Mouse (Mus musculus) neural tube, embryonic 12.5 days (tissue): ENCODE results near the gene Zdhhc11. TPM values are rescaled to one million over a fixed set of nuclear protein-coding genes. Genes with fewer than 3 reads are reported as not detected.

Source experiments
- ATAC-seq: fragments of 200-750 bp; cut with Nextera tagmentation; 2 replicates; pipeline ENCODE4 v1.8.0; 2017; ENCODE audit warnings: low read depth, mild to moderate bottlenecking, moderate TSS enrichment, moderate library complexity; ENCODE audit not compliant: low FRiP score
- H3K27ac ChIP-seq: fragments of 300-500 bp; sonication (generic); 2 replicates; pipeline ENCODE4 v1.5.1; 2016
- H3K27me3 ChIP-seq: fragments of 300-500 bp; sonication (generic); replicated peaks from 2 replicates; pipeline ENCODE4 v1.6.1; 2016; ENCODE audit warnings: mild to moderate bottlenecking
- H3K36me3 ChIP-seq: fragments of 300-500 bp; sonication (generic); 2 replicates; pipeline ENCODE4 v1.6.1; 2016; ENCODE audit warnings: mild to moderate bottlenecking
- H3K4me1 ChIP-seq: fragments of 300-500 bp; sonication (generic); 2 replicates; pipeline ENCODE4 v1.6.1; 2016
- H3K4me2 ChIP-seq: fragments of 300-500 bp; sonication (generic); replicated peaks from 2 replicates; pipeline ENCODE4 v1.6.1; 2016; ENCODE audit warnings: mild to moderate bottlenecking
- H3K4me3 ChIP-seq: fragments of 300-500 bp; sonication (generic); 2 replicates; pipeline ENCODE4 v1.5.1; 2016
- H3K9ac ChIP-seq: fragments of 300-500 bp; sonication (generic); 2 replicates; pipeline ENCODE4 v1.6.1; 2016; ENCODE audit warnings: mild to moderate bottlenecking
- H3K9me3 ChIP-seq: fragments of 300-500 bp; sonication (generic); 2 replicates; pipeline ENCODE4 v1.6.1; 2016; ENCODE audit warnings: mild to moderate bottlenecking
- WGBS: fragments of 180-500 bp; shearing (Covaris S2); methylation state at CpG from one replicate; pipeline ENCODE4 v1.1.7; 2016; 5-methylcytosine and 5-hydroxymethylcytosine counted together
- polyA plus RNA-seq: library from polyadenylated mRNA; unstranded; fragments of >200 nt; fragmentation: Nextera tagmentation; extraction: Ambion mirVana; gene quantifications from 2 replicates; pipeline ENCODE4 v1.2.1, GENCODE M21; 2016

The Zdhhc11 gene
- not detected in 2 replicates for polyA plus RNA-seq

- Histone ChIP-seq H3K27me3 (no peaks in the 10 kb centered on the region), H3K9me3 (no peaks in the 10 kb centered on the region), H3K4me2 (no peak within 1 kb of the TSS), H3K4me3 (no peak within 1 kb of the TSS), H3K27ac (no peak within 1 kb of the TSS), H3K4me1 (no peaks in the 10 kb centered on the region), H3K36me3 (peaks cover 35% of the 10 kb centered on the region), H3K9ac (no peak within 1 kb of the TSS)
- WGBS, result 89% methylated on average over 5 of the region's 5 CpGs
- no peak for ATAC-seq
Observed at GRCm38 (mm10) chr13:73963551-73963950, at the start of gene Zdhhc11. Gene Zdhhc11, plus strand, starts transcription at chr13:73963851.

DNA sequence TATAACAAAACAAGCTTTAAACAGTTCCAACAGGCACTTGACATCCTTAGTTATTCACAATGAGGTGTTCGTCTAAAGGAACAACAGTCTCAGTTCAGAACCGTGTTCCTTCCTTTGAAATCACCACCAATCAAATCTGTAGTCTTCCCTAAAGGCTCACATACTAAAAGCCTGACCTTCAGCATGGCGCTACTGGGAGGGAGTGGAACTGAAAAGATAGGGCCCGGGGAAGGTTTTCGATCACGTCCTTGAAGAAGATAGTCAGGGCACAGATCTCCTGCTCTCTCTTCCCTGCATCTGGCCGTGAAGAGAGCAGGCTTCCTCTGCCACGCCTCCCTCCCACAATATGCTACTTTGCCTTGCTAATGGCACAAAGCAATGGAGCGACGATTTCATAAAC is 31.4 kb upstream of the Zdhhc11 start:
- H3K27ac ChIP-seq, result no peak overlapping the region
- ATAC-seq, result no peak
- H3K9me3 ChIP-seq, result no peaks in the 10 kb centered on the region
- no peak overlapping the region for H3K4me2 ChIP-seq
- H3K4me1 ChIP-seq, result peaks cover 8% of the 10 kb centered on the region; the same call in 1 of the 2 replicates
- H3K36me3 ChIP-seq, result peaks cover 30% of the 10 kb centered on the region
- H3K4me3 ChIP-seq, result no peak overlapping the region
- no peaks in the 10 kb centered on the region for H3K27me3 ChIP-seq
- no peak overlapping the region for H3K9ac ChIP-seq
- WGBS, result 91% methylated on average over 10 of the region's 10 CpGs

DNA sequence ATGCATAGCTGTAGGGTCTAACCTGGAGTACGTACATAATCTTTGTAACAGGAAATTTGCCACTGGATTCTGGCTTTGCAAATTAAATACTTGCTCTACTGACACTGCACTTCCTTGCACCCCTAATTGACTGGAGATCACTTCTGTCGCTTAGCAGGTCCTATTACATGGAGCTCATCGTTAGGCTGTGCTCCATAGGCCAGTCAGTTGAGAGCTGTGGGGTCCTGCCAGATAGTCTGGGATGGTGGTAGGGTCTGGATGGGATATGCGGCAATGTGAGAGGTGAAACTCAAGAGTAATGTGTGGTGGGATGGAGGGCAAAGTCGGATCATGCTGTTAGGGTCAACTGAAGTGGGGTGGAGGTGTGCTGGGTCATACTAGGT is 26.7 kb upstream of the Zdhhc11 start:
- Histone ChIP-seq H3K9ac (peak overlapping the region; percentile 76), H3K4me3 (peak overlapping the region; percentile 71), H3K27ac (no peak overlapping the region), H3K4me2 (peak overlapping the region; percentile 83), H3K4me1 (peaks cover 16% of the 10 kb centered on the region), H3K9me3 (no peaks in the 10 kb centered on the region), H3K36me3 (peaks cover 23% of the 10 kb centered on the region), H3K27me3 (no peaks in the 10 kb centered on the region)
- 11% methylated on average over 5 of the region's 5 CpGs for WGBS
- ATAC-seq, result peak; percentile 49; the same call in 1 of the 2 replicates

DNA sequence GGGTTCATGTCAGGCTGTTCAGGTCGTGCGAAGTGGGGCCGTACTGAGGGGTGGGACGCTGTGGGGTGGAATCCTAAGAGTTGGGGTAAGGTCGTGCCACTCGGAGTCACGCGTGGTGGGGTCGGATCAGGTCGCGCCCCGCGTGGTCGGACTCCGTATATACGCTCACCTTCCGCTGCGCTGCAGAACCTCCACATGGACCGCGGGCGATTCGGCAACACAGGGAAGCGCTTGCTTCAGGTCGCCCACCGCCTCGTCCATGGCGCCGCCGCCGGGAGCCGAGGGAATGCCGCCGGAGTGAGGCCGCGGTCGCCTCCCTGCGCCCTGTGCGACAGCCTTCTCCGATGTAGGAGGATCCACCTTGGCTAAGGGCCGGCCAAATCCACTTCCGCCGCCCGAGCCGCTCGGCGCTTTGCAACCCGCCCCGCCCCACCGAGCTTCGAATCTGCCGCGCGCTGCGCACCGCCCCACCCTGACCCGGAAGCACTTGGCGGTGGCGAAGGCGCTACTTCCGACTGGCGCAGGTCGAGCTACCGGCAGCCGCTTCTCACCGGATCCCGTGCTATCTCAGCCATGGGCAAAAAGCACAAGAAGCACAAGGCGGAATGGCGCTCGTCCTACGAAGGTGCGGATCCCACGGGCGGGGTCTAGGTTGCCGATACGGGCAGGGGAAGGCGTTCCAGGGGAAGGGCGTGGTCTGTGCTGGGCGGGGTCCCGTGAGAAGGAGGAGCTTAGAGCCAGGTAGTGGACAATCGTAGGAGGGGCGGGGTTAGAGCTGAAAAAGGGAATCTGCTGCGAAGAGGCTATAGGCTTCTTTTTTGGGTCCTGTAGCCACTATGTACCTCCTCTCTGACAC is 26.1 kb upstream of the Zdhhc11 start, which contains the start of the genes Trip13 and Brd9:
TSS of gene Trip13 (minus strand) at position 464 of the 856 bp plus-strand sequence.
TSS of gene Brd9 (plus strand) at position 491 of the 856 bp plus-strand sequence.
- H3K9me3 ChIP-seq, result no peaks in the 10 kb centered on the region
- peak within 1 kb of the TSS; percentile 60 for H3K27ac ChIP-seq
- H3K9ac ChIP-seq, result peak within 1 kb of the TSS; percentile 76
- H3K4me3 ChIP-seq, result peak within 1 kb of the TSS; percentile 71
- ATAC-seq, result peak; percentile 98
- WGBS, result under 1% methylated on average over 82 of the region's 82 CpGs
- peaks cover 16% of the 10 kb centered on the region for H3K4me1 ChIP-seq
- H3K36me3 ChIP-seq, result peaks cover 26% of the 10 kb centered on the region
- H3K27me3 ChIP-seq, result no peaks in the 10 kb centered on the region
- peak within 1 kb of the TSS; percentile 83 for H3K4me2 ChIP-seq

- H3K4me1 ChIP-seq, result peaks cover 16% of the 10 kb centered on the region
- H3K4me3 ChIP-seq, result peak overlapping the region; percentile 71
- H3K36me3 ChIP-seq, result peaks cover 29% of the 10 kb centered on the region
- no peak overlapping the region for H3K27ac ChIP-seq
- H3K4me2 ChIP-seq, result peak overlapping the region; percentile 83
- WGBS, result 47% methylated on average over 13 of the region's 13 CpGs
- H3K27me3 ChIP-seq, result no peaks in the 10 kb centered on the region
- H3K9me3 ChIP-seq, result no peaks in the 10 kb centered on the region
- ATAC-seq, result peak; percentile 6
- peak overlapping the region; percentile 76 for H3K9ac ChIP-seq
Observed at GRCm38 (mm10) chr13:73938177-73938560, 25.5 kb upstream of the Zdhhc11 start.

GRCm38 (mm10) chr13:73939101-73939500 is 24.6 kb upstream of the Zdhhc11 start:
- no peak for ATAC-seq
- H3K36me3 ChIP-seq, result peaks cover 39% of the 10 kb centered on the region

GRCm38 (mm10) chr13:73944606-73945005 is 19.0 kb upstream of the Zdhhc11 start:
- Histone ChIP-seq H3K9ac (no peak overlapping the region), H3K4me1 (no peaks in the 10 kb centered on the region), H3K4me2 (no peak overlapping the region), H3K9me3 (no peaks in the 10 kb centered on the region), H3K4me3 (no peak overlapping the region), H3K27ac (no peak overlapping the region), H3K27me3 (no peaks in the 10 kb centered on the region), H3K36me3 (peaks cover 91% of the 10 kb centered on the region)
- WGBS, result 95% methylated on average over 9 of the region's 9 CpGs
- no peak for ATAC-seq

More at GRCm38 (mm10) chr13:73939101-73939500, 24.6 kb upstream of the Zdhhc11 start:
- Histone ChIP-seq H3K4me3 (no peak overlapping the region), H3K4me1 (peaks cover 16% of the 10 kb centered on the region), H3K27me3 (no peaks in the 10 kb centered on the region), H3K9me3 (no peaks in the 10 kb centered on the region), H3K4me2 (no peak overlapping the region), H3K9ac (no peak overlapping the region), H3K27ac (no peak overlapping the region)
- 94% methylated on average over 5 of the region's 5 CpGs for WGBS

DNA sequence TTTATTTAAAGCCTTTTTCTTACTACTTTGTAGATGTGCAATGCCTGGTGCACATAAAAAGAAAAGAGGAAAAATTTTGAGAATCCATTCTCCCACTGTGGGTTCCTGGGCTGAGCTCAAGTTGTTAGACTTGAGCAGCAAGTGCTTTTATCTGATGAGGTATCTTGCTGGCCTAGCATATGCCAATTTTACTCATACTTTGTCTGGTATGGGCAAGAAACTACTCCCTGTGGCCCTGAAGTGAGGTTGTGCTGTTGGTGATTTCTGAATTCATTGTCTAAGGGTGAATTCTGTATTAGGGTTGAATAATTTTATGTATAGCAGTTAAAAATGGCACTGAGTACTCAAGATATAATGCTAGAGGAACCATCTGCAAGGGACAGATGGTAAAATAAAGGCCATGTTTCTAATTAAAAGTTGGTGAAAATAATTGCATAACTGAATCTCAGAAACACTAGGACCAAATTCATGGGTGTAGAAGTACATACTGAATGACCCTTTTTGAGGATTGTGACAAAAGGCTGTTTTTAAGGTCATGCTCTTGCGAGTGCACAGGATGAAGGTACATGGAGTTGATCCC is 10.0 kb upstream of the Zdhhc11 start:
- ATAC-seq, result no peak
- H3K36me3 ChIP-seq, result peaks cover 92% of the 10 kb centered on the region
- H3K9ac ChIP-seq, result no peak overlapping the region
- H3K9me3 ChIP-seq, result no peaks in the 10 kb centered on the region
- no peak overlapping the region for H3K27ac ChIP-seq
- H3K4me2 ChIP-seq, result no peak overlapping the region
- no peak overlapping the region for H3K4me3 ChIP-seq
- no peaks in the 10 kb centered on the region for H3K27me3 ChIP-seq
- WGBS, result 89% methylated on average over 1 of the region's 1 CpGs
- H3K4me1 ChIP-seq, result no peaks in the 10 kb centered on the region

DNA sequence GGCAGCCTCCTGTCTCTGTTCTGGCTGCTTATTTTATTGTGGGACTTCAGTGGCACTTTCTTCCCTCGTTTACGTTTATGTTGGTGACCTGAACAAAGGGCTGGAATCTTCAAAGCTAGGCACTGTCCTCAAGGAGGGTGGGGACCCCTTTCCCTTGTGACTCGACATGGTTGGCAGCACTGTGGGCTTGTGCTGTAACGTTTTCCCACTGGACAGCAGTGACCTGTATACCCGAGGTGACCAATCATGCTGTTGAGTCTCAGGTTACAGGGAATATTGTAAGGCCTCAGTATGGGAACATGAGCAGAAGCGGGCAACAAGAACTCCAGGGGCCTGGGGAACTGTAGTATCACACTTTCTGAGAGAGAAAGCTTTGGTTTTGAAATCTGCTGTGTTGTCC is 9.0 kb upstream of the Zdhhc11 start:
- Histone ChIP-seq H3K4me1 (no peaks in the 10 kb centered on the region), H3K36me3 (peaks cover 89% of the 10 kb centered on the region), H3K27me3 (no peaks in the 10 kb centered on the region), H3K4me3 (no peak overlapping the region), H3K9ac (no peak overlapping the region), H3K4me2 (no peak overlapping the region), H3K9me3 (no peaks in the 10 kb centered on the region), H3K27ac (no peak overlapping the region)
- WGBS, result 49% methylated on average over 6 of the region's 6 CpGs
- ATAC-seq, result no peak

DNA sequence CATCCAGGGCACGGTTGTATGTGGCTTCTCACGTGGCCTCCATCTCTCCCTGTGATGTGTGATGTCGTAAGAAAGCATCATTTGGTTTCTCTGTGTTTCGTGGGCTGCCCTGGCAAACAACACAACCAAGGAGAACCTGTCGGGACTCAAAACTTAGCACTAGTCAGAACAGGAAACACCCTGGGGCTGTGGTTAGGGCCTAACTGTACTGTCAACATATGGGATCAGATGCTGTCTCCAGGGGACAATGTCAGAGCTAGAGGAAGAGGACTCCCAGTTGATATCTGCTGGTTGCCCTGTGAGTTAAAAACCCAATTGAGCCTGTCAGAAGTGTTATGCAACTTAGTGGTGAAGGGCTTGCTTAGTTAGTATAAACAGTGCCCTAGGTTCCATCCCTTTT is 8.1 kb upstream of the Zdhhc11 start:
- H3K9me3 ChIP-seq, result no peaks in the 10 kb centered on the region
- H3K27me3 ChIP-seq, result no peaks in the 10 kb centered on the region
- no peak overlapping the region for H3K4me3 ChIP-seq
- 91% methylated on average over 5 of the region's 5 CpGs for WGBS
- H3K27ac ChIP-seq, result no peak overlapping the region
- no peak overlapping the region for H3K9ac ChIP-seq
- peaks cover 89% of the 10 kb centered on the region for H3K36me3 ChIP-seq
- H3K4me1 ChIP-seq, result no peaks in the 10 kb centered on the region
- H3K4me2 ChIP-seq, result no peak overlapping the region
- ATAC-seq, result no peak

DNA sequence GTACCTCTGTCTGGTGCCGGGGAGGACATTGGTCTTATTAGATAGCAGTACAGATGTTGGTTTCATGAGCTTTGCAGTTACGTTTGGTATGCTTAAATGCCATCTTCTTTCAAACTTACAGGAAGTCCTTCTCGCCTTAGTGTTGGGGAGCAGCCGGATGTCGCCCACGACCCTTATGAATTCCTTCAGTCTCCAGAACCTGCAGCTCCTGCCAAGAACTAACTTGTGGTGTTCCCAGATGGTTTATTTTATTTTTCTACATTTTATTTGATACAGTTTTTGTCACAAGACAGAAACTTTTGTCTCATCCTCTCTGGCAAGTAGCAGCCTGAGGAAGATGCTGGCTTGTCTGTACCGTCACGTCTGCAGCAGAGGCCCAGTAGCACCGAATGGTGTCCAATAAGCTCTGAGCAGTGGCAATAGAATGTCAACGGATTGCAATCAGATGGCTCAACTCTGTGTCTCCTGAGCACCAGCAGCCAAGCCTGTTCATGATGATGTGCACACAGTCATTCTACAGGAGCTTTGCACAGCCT is 3.5 kb upstream of the Zdhhc11 start:
- H3K4me3 ChIP-seq, result no peak overlapping the region
- H3K36me3 ChIP-seq, result peaks cover 67% of the 10 kb centered on the region
- H3K27me3 ChIP-seq, result no peaks in the 10 kb centered on the region
- no peak for ATAC-seq
- H3K27ac ChIP-seq, result no peak overlapping the region
- H3K4me2 ChIP-seq, result no peak overlapping the region
- H3K4me1 ChIP-seq, result no peaks in the 10 kb centered on the region
- no peak overlapping the region for H3K9ac ChIP-seq
- 93% methylated on average over 10 of the region's 10 CpGs for WGBS
- no peaks in the 10 kb centered on the region for H3K9me3 ChIP-seq

GRCm38 (mm10) chr13:73961177-73961576 is 2.5 kb upstream of the Zdhhc11 start:
- H3K9me3 ChIP-seq, result no peaks in the 10 kb centered on the region
- no peak overlapping the region for H3K4me3 ChIP-seq
- peaks cover 57% of the 10 kb centered on the region for H3K36me3 ChIP-seq
- H3K27me3 ChIP-seq, result no peaks in the 10 kb centered on the region
- ATAC-seq, result no peak
- 85% methylated on average over 4 of the region's 4 CpGs for WGBS
- no peak overlapping the region for H3K4me2 ChIP-seq
- no peak overlapping the region for H3K9ac ChIP-seq
- H3K4me1 ChIP-seq, result no peaks in the 10 kb centered on the region
- no peak overlapping the region for H3K27ac ChIP-seq
